Mouse (Mus musculus) cortical plate, adult 2 months (tissue): ENCODE results near the gene Nup214.
"Not testable (repeated sequence)": the region's sequence is repeated elsewhere in the genome, so short reads cannot be mapped to it uniquely, and the experiment has no call there.

Experiments
- CTCF ChIP-seq: fragments of 200-500 bp; IDR thresholded peaks from 2 replicates; pipeline ENCODE4 v1.5.1; 2011; ENCODE audit warnings: mild to moderate bottlenecking, control low read depth, low read length; ENCODE audit not compliant: insufficient read depth; ENCODE audit errors: extremely low read depth
- POLR2A ChIP-seq: fragments of 200-500 bp; IDR thresholded peaks from 2 replicates; pipeline ENCODE4 v1.6.1; 2011; ENCODE audit warnings: mild to moderate bottlenecking, low read length, control low read depth; ENCODE audit not compliant: insufficient read depth; ENCODE audit errors: extremely low read depth

GRCm38 (mm10) chr2:32040646-32041045, 66.4 kb downstream of the Nup214 start:
- TF ChIP-seq CTCF, POLR2A: not testable (repeated sequence)
